ENCODE assay signal across 22 mouse cellular contexts in genomic region chr3:27421980-27422379, GRCm38 (mm10). TPM values are rescaled to one million over a fixed set of nuclear protein-coding genes. Genes with fewer than 3 reads are reported as not detected.
"Had no signal": no experiment of that assay in that cellular context is flagged by ENCODE, and none has a peak within 500 bp of the region (broad histone marks: within the 10 kb centered on the region; RNA-seq: fewer than 3 reads in every experiment).

No protein-coding gene starts in this region.

- H3K9me3 ChIP-seq: limb, embryonic 12.5 days; limb, embryonic 15.5 days; liver, embryonic 12.5 days; liver, embryonic 15.5 days; midbrain, embryonic 13.5 days; stomach, embryonic 15.5 days had no signal

- H3K27ac ChIP-seq: limb, embryonic 12.5 days; limb, embryonic 15.5 days; liver, embryonic 12.5 days; liver, embryonic 15.5 days; midbrain, embryonic 13.5 days; stomach, embryonic 15.5 days had no signal

- DNase-seq: kidney, adult 11 months; kidney, adult 8-10 months; kidney, postnatal 14 days; kidney, postnatal 4 days; left cerebral cortex, postnatal 4 days; lung, adult 2 months; lung, postnatal 14 days; lung, postnatal 4 days; right cerebral cortex, postnatal 25 days; spleen, adult 18-20 months; thymus, adult 18-20 months; thymus, postnatal 36 days had no signal

- H3K4me2 ChIP-seq: limb, embryonic 12.5 days; limb, embryonic 15.5 days; liver, embryonic 12.5 days; liver, embryonic 15.5 days; midbrain, embryonic 13.5 days; stomach, embryonic 15.5 days had no signal

- H3K9ac ChIP-seq: limb, embryonic 12.5 days; limb, embryonic 15.5 days; liver, embryonic 12.5 days; liver, embryonic 15.5 days; midbrain, embryonic 13.5 days; stomach, embryonic 15.5 days had no signal

- H3K4me3 ChIP-seq: limb, embryonic 12.5 days; limb, embryonic 15.5 days; liver, embryonic 12.5 days; liver, embryonic 15.5 days; midbrain, embryonic 13.5 days; stomach, embryonic 15.5 days had no signal

- H3K4me1 ChIP-seq: limb, embryonic 12.5 days; limb, embryonic 15.5 days; liver, embryonic 12.5 days; liver, embryonic 15.5 days; stomach, embryonic 15.5 days had no signal

- ATAC-seq: liver, embryonic 12.5 days; midbrain, embryonic 13.5 days had no signal

- H3K27me3 ChIP-seq: limb, embryonic 12.5 days; limb, embryonic 15.5 days; liver, embryonic 12.5 days; liver, embryonic 15.5 days; midbrain, embryonic 13.5 days; stomach, embryonic 15.5 days had no signal

RNA-seq across cellular contexts. Expression of gene Ghsr, which starts 50.8 kb away (rescaled TPM):
- polyA plus RNA-seq: kidney, embryonic 16.5 days; limb, embryonic 12.5 days; limb, embryonic 15.5 days; liver, embryonic 12.5 days; liver, embryonic 15.5 days; lung, adult 2 months; lung, embryonic 16.5 days; testis, adult 2 months; urinary bladder, adult 2 months had no signal
